Mouse (Mus musculus): ENCODE results near the gene Plvap. TPM values are rescaled to one million over a fixed set of nuclear protein-coding genes. Genes with fewer than 3 reads are reported as not detected.

Gene Plvap
- under 1 TPM in 1 of 2 experiments, not detected in 1; 0.27 TPM for total RNA-seq (2023)

DNA sequence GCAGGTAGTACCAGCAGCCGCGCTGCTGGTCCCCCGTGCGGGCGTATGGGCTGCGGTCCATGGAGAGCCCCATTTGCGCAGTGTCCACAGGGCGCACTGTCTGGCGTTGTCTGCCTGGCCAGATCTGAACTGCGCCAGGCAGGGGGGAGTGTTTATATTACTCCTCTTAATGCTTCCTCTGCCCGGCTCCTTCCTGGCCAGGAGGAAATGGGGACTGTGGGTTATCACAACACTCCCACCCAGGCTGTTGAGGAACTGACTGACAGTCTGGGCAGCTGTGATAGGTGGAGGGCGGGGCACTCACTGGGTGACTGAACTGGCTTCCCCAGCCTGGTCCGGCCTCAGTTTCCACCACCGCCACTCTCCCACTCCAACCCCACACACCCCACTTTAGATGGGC lies at the start of gene Plvap:
Gene Plvap (minus strand): TSS at position 109 of the 400 bp plus-strand sequence.

DNA sequence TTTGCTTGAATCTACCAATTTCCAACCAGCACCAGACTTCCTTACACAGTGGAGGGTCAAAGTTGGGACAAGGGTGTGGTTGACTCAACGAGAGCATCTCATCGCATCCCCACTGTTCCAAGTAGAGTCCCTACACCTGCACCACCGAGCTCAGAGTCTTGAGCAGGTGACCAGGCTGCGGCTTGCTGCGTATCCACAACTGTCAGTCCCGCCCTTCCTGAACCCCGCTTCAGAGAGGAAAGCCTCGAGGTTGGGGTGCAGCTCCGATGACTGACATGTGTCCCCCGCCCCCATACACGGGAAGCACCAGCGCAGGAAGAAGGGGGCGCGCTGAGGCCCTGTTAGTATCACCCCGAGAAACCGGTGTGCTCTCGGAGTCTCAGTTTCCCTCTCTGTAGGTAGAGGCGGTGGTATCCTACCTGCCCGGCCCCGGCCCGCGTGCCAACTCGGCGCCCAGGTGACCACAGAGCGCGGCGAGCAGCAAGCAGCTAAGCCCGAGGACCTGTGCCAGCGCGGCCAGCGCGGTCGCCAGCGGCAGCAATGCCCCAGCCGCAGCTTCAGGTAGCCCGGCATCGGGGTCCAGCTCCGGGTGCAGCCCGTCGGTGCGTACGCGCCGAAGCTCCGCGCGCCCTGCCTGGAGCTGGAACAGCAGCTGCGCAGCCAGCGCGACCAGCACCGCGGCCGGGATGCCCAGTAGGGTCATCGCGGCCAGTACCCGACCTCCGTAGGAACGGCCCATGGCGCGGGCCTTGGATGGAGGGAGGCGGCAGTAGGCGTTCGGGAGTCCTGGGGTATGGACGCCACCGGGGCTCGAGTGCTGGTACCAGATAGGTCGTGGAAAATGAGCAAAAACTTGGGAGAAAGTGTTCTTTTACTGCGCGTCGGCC lies 46.8 kb upstream of the Plvap start, which contains the start of gene Tmem221:
Gene Tmem221 (minus strand): TSS at position 801 of the 887 bp plus-strand sequence.

GRCm38 (mm10) chr8:71542632-71543343 lies 31.2 kb upstream of the Plvap start, which contains the start of gene Mvb12a:
Gene Mvb12a, plus strand, starts transcription at chr8:71542922.

GRCm38 (mm10) chr8:71537028-71537867 lies 25.7 kb upstream of the Plvap start, which contains the start of gene Bst2:
Gene Bst2, minus strand, starts transcription at chr8:71537456.

DNA sequence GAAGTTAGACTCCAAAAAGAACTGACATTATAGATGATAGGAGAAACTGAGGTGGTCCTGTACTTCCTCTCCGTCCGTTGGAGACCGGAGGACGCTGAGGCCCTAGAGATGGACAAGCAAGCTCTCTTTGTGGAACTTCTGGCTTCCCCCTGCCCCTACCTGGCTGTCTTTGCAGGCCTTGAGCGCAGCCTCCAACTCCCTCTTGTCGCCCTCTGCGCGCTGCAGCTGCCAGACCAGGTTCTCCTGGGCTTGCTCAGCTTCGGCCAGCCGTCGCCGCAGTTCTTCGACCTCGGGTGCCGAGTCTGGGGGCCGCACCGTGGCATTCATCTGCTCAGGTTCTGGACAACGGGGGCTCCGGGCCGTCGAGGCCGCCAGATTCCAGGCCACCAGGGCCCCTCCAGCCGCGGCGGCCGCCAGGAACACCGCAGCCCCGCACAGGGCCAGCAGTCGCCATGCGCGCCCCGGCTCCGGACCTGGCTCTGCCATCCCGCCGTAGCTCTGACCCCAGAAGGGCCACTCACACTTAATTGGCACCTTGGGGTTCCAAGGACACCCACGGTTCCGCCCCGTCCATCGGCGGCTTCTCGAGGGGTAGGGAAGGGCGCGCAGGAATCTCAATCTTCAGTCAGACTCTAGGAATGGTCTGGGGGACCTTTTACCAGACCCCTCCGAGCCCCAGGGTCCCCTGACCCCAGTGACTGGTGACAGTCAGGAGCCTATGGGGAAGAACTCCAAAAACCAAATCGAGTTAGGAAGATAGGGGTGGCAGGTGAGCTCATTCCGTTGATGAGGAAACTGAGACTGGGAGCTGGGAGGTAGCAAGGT lies 13.9 kb upstream of the Plvap start, which contains the start of gene Ccdc194:
Gene Ccdc194 (minus strand): TSS at position 486 of the 825 bp plus-strand sequence.

DNA sequence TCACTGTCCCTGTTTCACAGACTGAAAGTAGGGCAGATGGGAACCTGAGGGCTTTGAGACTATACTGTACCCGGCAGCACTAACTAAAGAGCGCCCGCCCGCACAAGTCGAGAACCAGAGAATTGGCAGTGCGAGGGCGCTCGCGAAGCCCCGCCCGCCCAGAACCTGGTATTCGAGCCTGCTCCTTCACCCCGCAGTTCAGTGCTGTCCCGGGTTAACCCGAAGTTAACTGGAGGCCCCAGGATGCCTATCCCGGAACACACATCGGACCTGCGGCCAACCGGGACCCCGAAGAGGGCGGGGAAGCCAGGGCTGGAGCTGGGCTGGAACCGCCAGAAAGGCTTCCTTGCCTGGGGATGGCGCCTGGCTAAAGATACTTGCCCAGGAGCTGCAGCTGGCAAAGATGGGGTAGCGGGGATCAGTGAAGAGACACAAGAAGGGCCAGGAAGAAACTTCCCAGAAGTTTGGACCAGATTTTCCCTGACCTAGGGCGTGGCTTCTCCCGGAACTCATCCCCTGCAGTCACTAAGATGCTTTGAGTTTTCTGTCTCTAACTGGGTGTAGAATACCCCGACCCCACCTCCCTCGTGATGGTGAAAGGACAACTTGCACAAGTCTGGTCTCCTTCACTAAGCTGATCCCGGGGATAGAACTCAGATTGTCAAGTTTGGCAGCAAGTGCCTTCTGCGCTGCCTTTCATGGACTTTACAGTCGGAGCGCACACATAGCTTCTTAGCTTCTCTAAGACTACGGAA lies 23.7 kb downstream of the Plvap start, which contains the start of gene Gtpbp3:
Gene Gtpbp3 (plus strand): TSS at position 413 of the 755 bp plus-strand sequence.

GRCm38 (mm10) chr8:71485142-71486135 lies 26.1 kb downstream of the Plvap start, which contains the start of gene Ano8:
Gene Ano8, minus strand, starts transcription at chr8:71485963.

DNA sequence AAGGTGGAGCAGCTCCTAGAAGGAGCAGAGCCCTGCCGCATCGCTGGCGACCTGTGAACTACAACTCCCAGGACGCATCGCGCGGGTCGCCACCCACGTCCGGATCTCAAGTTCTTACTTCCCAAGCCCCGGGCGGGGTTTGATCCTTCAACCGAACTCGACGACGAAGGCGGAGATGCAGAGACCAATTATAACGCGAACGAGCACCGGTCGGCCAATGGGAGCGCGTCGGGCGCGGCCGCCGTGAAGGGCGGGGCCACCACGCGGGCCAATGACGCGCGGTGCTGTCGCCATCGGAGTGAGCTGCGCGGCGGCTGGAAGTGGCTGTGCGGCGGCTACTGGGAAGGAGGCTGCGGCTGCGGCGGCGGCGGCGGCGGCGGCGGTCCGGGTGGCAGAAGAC lies 42.6 kb downstream of the Plvap start, which contains the start of gene Dda1:
Gene Dda1 (plus strand): TSS at position 284 of the 400 bp plus-strand sequence.

GRCm38 (mm10) chr8:71464513-71465500 lies 46.7 kb downstream of the Plvap start, which contains the start of gene Mrpl34:
Gene Mrpl34, plus strand, starts transcription at chr8:71464959.

GRCm38 (mm10) chr8:71463188-71464033 lies 48.1 kb downstream of the Plvap start, which contains the start of gene Abhd8:
Gene Abhd8, minus strand, starts transcription at chr8:71463655.

Other genes with a start within 250 kb of the Plvap start
- gene Myo9b, start 239.0 kb downstream of the Plvap start, total RNA-seq (2023): 100 to 1,000 TPM; 109 to 110 TPM
- 10 to 100 TPM; 26.8 to 29.0 TPM for gene Haus8, start 238.8 kb downstream of the Plvap start, total RNA-seq (2023)
- gene Use1, start 144.9 kb downstream of the Plvap start, total RNA-seq (2023): 100 to 1,000 TPM; 258 to 270 TPM
- 10 to 100 TPM; 22.3 to 26.9 TPM for gene Ocel1, start 140.5 kb downstream of the Plvap start, total RNA-seq (2023)
- 10 to 100 TPM; 15.1 to 18.0 TPM for gene Nr2f6, start 129.8 kb downstream of the Plvap start, total RNA-seq (2023)
- not detected for gene Ushbp1, start 116.0 kb downstream of the Plvap start, total RNA-seq (2023)
- gene Babam1, start 114.9 kb downstream of the Plvap start, total RNA-seq (2023): 100 to 1,000 TPM in 1 of 2 experiments, 10 to 100 TPM in 1; 84.4 to 121 TPM
- gene Ankle1, start 105.7 kb downstream of the Plvap start, total RNA-seq (2023): 1 to 10 TPM in 1 of 2 experiments, not detected in 1; 1.5 TPM
- 10 to 100 TPM; 11.8 to 15.0 TPM for gene Abhd8, start 48.1 kb downstream of the Plvap start, total RNA-seq (2023)
- gene Mrpl34, start 46.8 kb downstream of the Plvap start, total RNA-seq (2023): 10 to 100 TPM; 32.9 to 38.4 TPM
- gene Dda1, start 42.6 kb downstream of the Plvap start, total RNA-seq (2023): 100 to 1,000 TPM; 113 to 125 TPM
- 10 to 100 TPM; 13.9 to 14.8 TPM for gene Ano8, start 25.8 kb downstream of the Plvap start, total RNA-seq (2023)
- gene Gtpbp3, start 23.6 kb downstream of the Plvap start, total RNA-seq (2023): 10 to 100 TPM; 22.3 to 22.4 TPM
- gene Ccdc194, start 14.0 kb upstream of the Plvap start, total RNA-seq (2023): not detected
- gene Bst2, start 25.7 kb upstream of the Plvap start, total RNA-seq (2023): 10 to 100 TPM; 24.4 to 37.1 TPM
- gene Mvb12a, start 31.2 kb upstream of the Plvap start, total RNA-seq (2023): 10 to 100 TPM; 47.0 to 50.1 TPM
- not detected for gene Tmem221, start 47.1 kb upstream of the Plvap start, total RNA-seq (2023)
- not detected for gene Nxnl1, start 54.8 kb upstream of the Plvap start, total RNA-seq (2023)
- gene Slc27a1, start 57.1 kb upstream of the Plvap start, total RNA-seq (2023): 10 to 100 TPM; 10.2 to 10.8 TPM
- gene Pgls, start 80.4 kb upstream of the Plvap start, total RNA-seq (2023): 100 to 1,000 TPM; 106 to 110 TPM
- gene Fam129c, start 85.9 kb upstream of the Plvap start, total RNA-seq (2023): 100 to 1,000 TPM; 128 to 172 TPM
- gene Colgalt1, start 99.2 kb upstream of the Plvap start, total RNA-seq (2023): 100 to 1,000 TPM; 126 to 133 TPM
- gene Unc13a, start 160.0 kb upstream of the Plvap start, total RNA-seq (2023): 1 to 10 TPM in 1 of 2 experiments, under 1 TPM in 1; 0.12 to 1.9 TPM
- 10 to 100 TPM; 81.2 to 87.3 TPM for gene Jak3, start 164.5 kb upstream of the Plvap start, total RNA-seq (2023)
- 10 to 100 TPM; 31.2 to 43.9 TPM for gene Insl3, start 177.5 kb upstream of the Plvap start, total RNA-seq (2023)
- under 1 TPM; 0.70 to 0.83 TPM for gene B3gnt3, start 190.0 kb upstream of the Plvap start, total RNA-seq (2023)
- 100 to 1,000 TPM; 204 to 208 TPM for gene Fcho1, start 214.0 kb upstream of the Plvap start, total RNA-seq (2023)

Data from B cell, adult 67 days (primary cell).